Mouse (Mus musculus): ENCODE results near the gene Sf1. TPM values are rescaled to one million over a fixed set of nuclear protein-coding genes. Genes with fewer than 3 reads are reported as not detected.

Sf1 gene
- total RNA-seq, 1 experiment from 2014 or later = 370 TPM

GRCm38 (mm10) chr19:6339890-6340504 lies 23.5 kb upstream of the Sf1 start:
- ATAC-seq (ENCODE audit: extremely low read depth, insufficient number of reproducible peaks, low FRiP score, poor library complexity, severe bottlenecking) = peak; percentile 73

- peak; percentile 57 for ATAC-seq (ENCODE audit: extremely low read depth, insufficient number of reproducible peaks, low FRiP score, poor library complexity, severe bottlenecking)
Measured at GRCm38 (mm10) chr19:6340524-6341452, 22.7 kb upstream of the Sf1 start, which contains the start of gene Map4k2. Gene Map4k2 (plus strand): TSS chr19:6341135.

- no peak for ATAC-seq (ENCODE audit: extremely low read depth, insufficient number of reproducible peaks, low FRiP score, poor library complexity, severe bottlenecking)
Measured at GRCm38 (mm10) chr19:6341453-6342077, 21.9 kb upstream of the Sf1 start.

- no peak for ATAC-seq (ENCODE audit: extremely low read depth, insufficient number of reproducible peaks, low FRiP score, poor library complexity, severe bottlenecking)
Measured at GRCm38 (mm10) chr19:6342276-6342933, 21.1 kb upstream of the Sf1 start.

- no peak for ATAC-seq (ENCODE audit: extremely low read depth, insufficient number of reproducible peaks, low FRiP score, poor library complexity, severe bottlenecking)
Measured at GRCm38 (mm10) chr19:6343066-6343925, 20.2 kb upstream of the Sf1 start.

GRCm38 (mm10) chr19:6343996-6344395 lies 19.5 kb upstream of the Sf1 start:
- no peak for ATAC-seq (ENCODE audit: extremely low read depth, insufficient number of reproducible peaks, low FRiP score, poor library complexity, severe bottlenecking)

GRCm38 (mm10) chr19:6346023-6346422 lies 17.5 kb upstream of the Sf1 start:
- ATAC-seq (ENCODE audit: extremely low read depth, insufficient number of reproducible peaks, low FRiP score, poor library complexity, severe bottlenecking) = no peak

GRCm38 (mm10) chr19:6346661-6347060 lies 16.8 kb upstream of the Sf1 start:
- no peak; the same call in 1 of the 2 replicates for ATAC-seq (ENCODE audit: extremely low read depth, insufficient number of reproducible peaks, low FRiP score, poor library complexity, severe bottlenecking)

GRCm38 (mm10) chr19:6347615-6348014 lies 15.9 kb upstream of the Sf1 start:
- ATAC-seq (ENCODE audit: extremely low read depth, insufficient number of reproducible peaks, low FRiP score, poor library complexity, severe bottlenecking) = no peak

GRCm38 (mm10) chr19:6348717-6349116 lies 14.8 kb upstream of the Sf1 start:
- no peak for ATAC-seq (ENCODE audit: extremely low read depth, insufficient number of reproducible peaks, low FRiP score, poor library complexity, severe bottlenecking)

- no peak for ATAC-seq (ENCODE audit: extremely low read depth, insufficient number of reproducible peaks, low FRiP score, poor library complexity, severe bottlenecking)
Measured at GRCm38 (mm10) chr19:6349215-6349983, 14.1 kb upstream of the Sf1 start.

GRCm38 (mm10) chr19:6351431-6352106 lies 11.9 kb upstream of the Sf1 start:
- ATAC-seq (ENCODE audit: extremely low read depth, insufficient number of reproducible peaks, low FRiP score, poor library complexity, severe bottlenecking) = no peak

- ATAC-seq (ENCODE audit: extremely low read depth, insufficient number of reproducible peaks, low FRiP score, poor library complexity, severe bottlenecking) = no peak
Measured at GRCm38 (mm10) chr19:6352107-6352505, 11.4 kb upstream of the Sf1 start.

GRCm38 (mm10) chr19:6354030-6354429 lies 9.5 kb upstream of the Sf1 start:
- no peak for ATAC-seq (ENCODE audit: extremely low read depth, insufficient number of reproducible peaks, low FRiP score, poor library complexity, severe bottlenecking)

- no peak for ATAC-seq (ENCODE audit: extremely low read depth, insufficient number of reproducible peaks, low FRiP score, poor library complexity, severe bottlenecking)
Measured at GRCm38 (mm10) chr19:6361291-6361690, 2.2 kb upstream of the Sf1 start.

GRCm38 (mm10) chr19:6363091-6363410 lies 439 bp upstream of the Sf1 start:
- ATAC-seq (ENCODE audit: extremely low read depth, insufficient number of reproducible peaks, low FRiP score, poor library complexity, severe bottlenecking) = peak; percentile 79; the same call in 1 of the 2 replicates

- peak; percentile 17; the same call in 1 of the 2 replicates for ATAC-seq (ENCODE audit: extremely low read depth, insufficient number of reproducible peaks, low FRiP score, poor library complexity, severe bottlenecking)
Measured at GRCm38 (mm10) chr19:6364317-6364725, 831 bp downstream of the Sf1 start.

Measured in neutrophil, adult 5-6 weeks (primary cell).